Comparison of ENCODE assay signal across 17 mouse cellular contexts in the genomic region with DNA sequence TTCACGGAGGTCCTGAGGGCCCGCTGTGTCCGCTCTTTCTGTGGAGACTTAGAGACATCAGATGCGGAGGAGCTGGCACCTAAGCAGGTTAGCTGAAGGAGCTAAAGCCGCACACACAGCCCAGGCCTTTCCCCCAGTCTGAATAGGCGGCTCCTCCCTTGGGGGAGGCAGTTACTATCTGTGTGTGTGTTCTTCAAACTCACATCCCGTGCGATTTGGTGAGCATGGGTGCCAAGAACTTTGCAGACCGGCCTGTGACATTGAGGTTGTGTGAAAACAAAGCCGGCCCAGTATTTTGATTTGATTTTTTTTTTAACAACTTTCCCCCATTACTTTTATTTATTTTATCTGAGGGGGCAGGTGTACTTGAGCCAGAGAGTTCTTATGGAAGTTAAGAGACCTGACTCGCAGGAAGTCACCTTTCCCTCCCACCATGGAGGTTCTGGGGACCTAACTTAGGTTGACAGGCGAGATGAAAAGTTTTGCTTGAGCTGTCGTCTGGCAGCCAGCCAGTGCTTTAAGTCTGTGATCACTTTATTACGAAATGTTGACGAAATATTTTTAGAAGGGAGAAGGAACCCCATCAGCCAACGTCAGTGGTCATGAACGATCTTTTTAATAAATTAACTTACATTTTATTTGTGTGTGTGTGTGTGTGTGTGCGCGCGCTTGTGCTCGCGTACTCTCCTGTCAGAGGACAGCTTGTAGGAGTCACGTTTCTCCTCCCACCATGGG. TPM values are rescaled to one million over a fixed set of nuclear protein-coding genes. Genes with fewer than 3 reads are reported as not detected.
A peak's percentile ranks its signal among the peaks of the same experiment; 100 is the strongest.
DNase-seq lines count a peak whose midpoint lies in the region; ATAC-seq and TF ChIP-seq lines count a peak whose summit lies in the region.
"Had no signal": no experiment of that assay in that cellular context is flagged by ENCODE, and none has a peak within 500 bp of the region (broad histone marks: within the 10 kb centered on the region; RNA-seq: fewer than 3 reads in every experiment).

No protein-coding gene starts in this region.

- TF ChIP-seq POLR2A in kidney, adult 2 months (IDR thresholded peaks at IDR 0.05; ENCODE audit: low read depth, low read length): no peak

- peaks cover 33% of the 10 kb centered on the region for H3K27me3 ChIP-seq in kidney, embryonic 15.5 days
- no peaks in the 10 kb centered on the region for H3K27me3 ChIP-seq in kidney, adult 2 months (replicated peaks; ENCODE audit: control insufficient read depth, insufficient read depth, low read length)

- H3K27ac ChIP-seq in kidney, embryonic 15.5 days: peak overlapping the region; percentile 51; the same call in 1 of the 2 replicates
- no peak overlapping the region for H3K27ac ChIP-seq in kidney, adult 2 months (ENCODE audit: insufficient read depth, low read depth, low read length)
- H3K27ac ChIP-seq: forebrain, embryonic 10.5 days; neural tube, embryonic 13.5 days had no signal

- H3K9me3 ChIP-seq in kidney, embryonic 15.5 days (replicated peaks): no peaks in the 10 kb centered on the region
- H3K9me3 ChIP-seq: forebrain, embryonic 10.5 days; limb, embryonic 15.5 days; neural tube, embryonic 13.5 days had no signal

- H3K4me2 ChIP-seq in kidney, embryonic 15.5 days: no peak overlapping the region
- H3K4me2 ChIP-seq: limb, embryonic 15.5 days; neural tube, embryonic 13.5 days had no signal

- WGBS in kidney, embryonic 15.5 days: 53% methylated on average over 23 of the region's 23 CpGs
- 59% methylated on average over 23 of the region's 23 CpGs for WGBS in kidney, adult 2 months

- H3K9ac ChIP-seq in kidney, embryonic 15.5 days: no peak overlapping the region
- H3K9ac ChIP-seq: limb, embryonic 15.5 days; neural tube, embryonic 13.5 days had no signal

- no peak for ATAC-seq in kidney, embryonic 15.5 days (replicated peaks; ENCODE audit: low FRiP score)
- ATAC-seq: hindbrain, embryonic 16.5 days had no signal

- no peaks in the 10 kb centered on the region for H3K36me3 ChIP-seq in kidney, embryonic 15.5 days
- no peaks in the 10 kb centered on the region for H3K36me3 ChIP-seq in kidney, adult 2 months (ENCODE audit: control insufficient read depth, insufficient read depth, low read length)
- H3K36me3 ChIP-seq: forebrain, embryonic 10.5 days; limb, embryonic 15.5 days; neural tube, embryonic 13.5 days had no signal

- DNase-seq in kidney, adult 2 months: no peak
- peak; percentile 33 for DNase-seq in ovary, adult 18-20 months (ENCODE audit: low spot score)
- DNase-seq in ovary, postnatal 14 days (ENCODE audit: low spot score): no peak
- peak; percentile 66 for DNase-seq in T-cell, adult 2 months (ENCODE audit: low spot score)
- peak; percentile 61 for DNase-seq in testis, postnatal 10 days (ENCODE audit: low spot score)
- no peak for DNase-seq in heart, adult 8-10 months (ENCODE audit: low spot score)
- no peak for DNase-seq in adrenal gland, adult (ENCODE audit: inconsistent age in 2 of 2, low spot score in 1 of 2)
- DNase-seq: adrenal gland, adult 2 months; cerebellum, adult 11-12 months; gastrocnemius, postnatal 10 days; heart, postnatal 14 days; kidney, postnatal 14 days had no signal

- TF ChIP-seq CTCF in kidney, adult 2 months (conservative IDR thresholded peaks at IDR 0.05; ENCODE audit: insufficient read depth, insufficient read length, low read depth, low read length): no peak

- H3K4me1 ChIP-seq in kidney, embryonic 15.5 days: peaks cover 52% of the 10 kb centered on the region
- peaks cover 40% of the 10 kb centered on the region; the same call in 1 of the 2 replicates for H3K4me1 ChIP-seq in kidney, adult 2 months (ENCODE audit: control insufficient read depth, insufficient read depth, low read length)

- no peak overlapping the region for H3K4me3 ChIP-seq in kidney, embryonic 15.5 days (replicated peaks)
- no peak overlapping the region for H3K4me3 ChIP-seq in kidney, adult 2 months (ENCODE audit: insufficient read depth, low read depth, low read length)
- H3K4me3 ChIP-seq: forebrain, embryonic 10.5 days; limb, embryonic 15.5 days; neural tube, embryonic 13.5 days had no signal

RNA-seq across cellular contexts. Expression of gene Ttc7, which starts 3.2 kb away (rescaled TPM):
- polyA plus RNA-seq in kidney, embryonic 15.5 days (2015; fragmentation: Nextera tagmentation; extraction: Ambion mirVana): 7.7 and 8.1 TPM in 2 replicates
- 68.6 and 81.9 TPM in 2 replicates for polyA plus RNA-seq in kidney, adult 2 months (2012; rRNA removed)
- 10 to 100 TPM; 19.2 to 31.4 (median 26.0) TPM for total RNA-seq in heart, adult 8-10 months (2022)

RNA-seq across cellular contexts. Expression of gene Mcfd2, which starts 20.2 kb away (rescaled TPM):
- 110 and 112 TPM in 2 replicates for polyA plus RNA-seq in kidney, embryonic 15.5 days (2015; fragmentation: Nextera tagmentation; extraction: Ambion mirVana)
- polyA plus RNA-seq in kidney, adult 2 months (2012; rRNA removed): 159 and 170 TPM in 2 replicates
- total RNA-seq in heart, adult 8-10 months (2022): 10 to 100 TPM; 56.1 to 70.7 (median 59.8) TPM

Comparison
In these comparisons a context has a peak if more than half of its experiments do, and no peak if none do; other contexts are left out.
1. DNase-seq: peak in ovary, adult 18-20 months (single experiment), T-cell, adult 2 months (single experiment) and testis, postnatal 10 days (single experiment); none in kidney, adult 2 months (single experiment), ovary, postnatal 14 days (single experiment), heart, adult 8-10 months (single experiment) and adrenal gland, adult (0 of 2).